In the genomic region with DNA sequence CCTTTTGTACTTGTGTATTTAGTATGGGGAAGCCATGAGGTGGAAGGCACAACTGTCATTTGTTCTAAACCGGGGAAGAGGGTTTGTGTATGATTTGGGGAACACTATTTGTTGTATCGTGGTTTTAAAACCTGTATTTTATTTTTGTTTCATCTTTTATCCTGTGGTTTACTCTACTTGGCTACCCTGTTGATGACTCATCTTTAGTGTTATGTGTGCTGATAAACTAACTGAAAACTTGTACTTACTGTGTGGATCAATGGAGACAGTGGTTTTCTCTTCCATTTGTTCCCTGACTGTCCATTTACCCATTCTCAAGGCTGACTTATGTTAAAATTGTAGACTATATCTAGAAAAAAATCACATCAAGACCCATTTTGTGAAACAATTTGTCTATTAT, we compare ENCODE assay signal across 26 mouse cellular contexts.
"Had no signal": no experiment of that assay in that cellular context is flagged by ENCODE, and none has a peak within 500 bp of the region (broad histone marks: within the 10 kb centered on the region; RNA-seq: fewer than 3 reads in every experiment).

No protein-coding gene starts in this region.

- H3K36me3 ChIP-seq: embryonic facial prominence, embryonic 10.5 days; embryonic facial prominence, embryonic 12.5 days; embryonic facial prominence, embryonic 13.5 days; embryonic facial prominence, embryonic 15.5 days; forebrain, embryonic 10.5 days; forebrain, embryonic 12.5 days; forebrain, embryonic 15.5 days; heart, embryonic 10.5 days had no signal

- DNase-seq: cerebellum, postnatal 10 days; cerebellum, postnatal 14 days; cerebellum, postnatal 25 days; cerebellum, postnatal 36 days; embryo, embryonic 11 days; forebrain, postnatal 0 days; gastrocnemius, adult 2 months; gastrocnemius, postnatal 10 days; gastrocnemius, postnatal 14 days; gastrocnemius, postnatal 25 days; gastrocnemius, postnatal 36 days; heart, adult 11 months; heart, adult 18-20 months; heart, adult 2 months had no signal

- H3K4me1 ChIP-seq: embryonic facial prominence, embryonic 10.5 days; embryonic facial prominence, embryonic 12.5 days; embryonic facial prominence, embryonic 13.5 days; embryonic facial prominence, embryonic 15.5 days; forebrain, embryonic 10.5 days; forebrain, embryonic 12.5 days; forebrain, embryonic 13.5 days; forebrain, embryonic 15.5 days; heart, embryonic 10.5 days had no signal

- ATAC-seq: forebrain, embryonic 13.5 days; forebrain, embryonic 14.5 days; forebrain, embryonic 15.5 days; forebrain, embryonic 16.5 days; forebrain, postnatal 0 days had no signal

- H3K9ac ChIP-seq: embryonic facial prominence, embryonic 12.5 days; embryonic facial prominence, embryonic 13.5 days; embryonic facial prominence, embryonic 15.5 days; forebrain, embryonic 12.5 days; forebrain, embryonic 13.5 days; forebrain, embryonic 15.5 days; forebrain, postnatal 0 days had no signal

- H3K4me3 ChIP-seq: embryonic facial prominence, embryonic 10.5 days; embryonic facial prominence, embryonic 12.5 days; embryonic facial prominence, embryonic 13.5 days; embryonic facial prominence, embryonic 15.5 days; erythroblast, embryonic 14.5 days; forebrain, embryonic 10.5 days; forebrain, embryonic 12.5 days; forebrain, embryonic 13.5 days; forebrain, embryonic 15.5 days; gastrocnemius, adult 2 months; heart, adult 2 months; heart, embryonic 10.5 days had no signal

- H3K27ac ChIP-seq: embryonic facial prominence, embryonic 10.5 days; embryonic facial prominence, embryonic 12.5 days; embryonic facial prominence, embryonic 13.5 days; embryonic facial prominence, embryonic 15.5 days; forebrain, embryonic 10.5 days; forebrain, embryonic 12.5 days; forebrain, embryonic 13.5 days; forebrain, embryonic 15.5 days; gastrocnemius, adult 2 months; heart, adult 2 months; heart, embryonic 10.5 days had no signal

- H3K9me3 ChIP-seq: embryonic facial prominence, embryonic 10.5 days; embryonic facial prominence, embryonic 12.5 days; embryonic facial prominence, embryonic 13.5 days; embryonic facial prominence, embryonic 15.5 days; forebrain, embryonic 10.5 days; forebrain, embryonic 12.5 days; forebrain, embryonic 13.5 days; forebrain, embryonic 15.5 days; heart, embryonic 10.5 days had no signal

- H3K27me3 ChIP-seq: embryonic facial prominence, embryonic 12.5 days; embryonic facial prominence, embryonic 13.5 days; embryonic facial prominence, embryonic 15.5 days; forebrain, embryonic 12.5 days; forebrain, embryonic 13.5 days; forebrain, embryonic 15.5 days had no signal
